Mouse (Mus musculus) central nervous system, embryonic 18 days (tissue): ENCODE data around the gene Galnt5. TPM values are rescaled to one million over a fixed set of nuclear protein-coding genes. Genes with fewer than 3 reads are reported as not detected.

Experiments
- polyA plus RNA-seq: library from polyadenylated mRNA; depleted of rRNA; stranded (reverse); fragments of >200 nt; gene quantifications from 2 replicates; pipeline ENCODE4 v1.2.3, GENCODE M21; 2012; rRNA removed

Gene Galnt5
- polyA plus RNA-seq: 0.13 TPM in 1 of 2 replicates, not detected in the other

DNA sequence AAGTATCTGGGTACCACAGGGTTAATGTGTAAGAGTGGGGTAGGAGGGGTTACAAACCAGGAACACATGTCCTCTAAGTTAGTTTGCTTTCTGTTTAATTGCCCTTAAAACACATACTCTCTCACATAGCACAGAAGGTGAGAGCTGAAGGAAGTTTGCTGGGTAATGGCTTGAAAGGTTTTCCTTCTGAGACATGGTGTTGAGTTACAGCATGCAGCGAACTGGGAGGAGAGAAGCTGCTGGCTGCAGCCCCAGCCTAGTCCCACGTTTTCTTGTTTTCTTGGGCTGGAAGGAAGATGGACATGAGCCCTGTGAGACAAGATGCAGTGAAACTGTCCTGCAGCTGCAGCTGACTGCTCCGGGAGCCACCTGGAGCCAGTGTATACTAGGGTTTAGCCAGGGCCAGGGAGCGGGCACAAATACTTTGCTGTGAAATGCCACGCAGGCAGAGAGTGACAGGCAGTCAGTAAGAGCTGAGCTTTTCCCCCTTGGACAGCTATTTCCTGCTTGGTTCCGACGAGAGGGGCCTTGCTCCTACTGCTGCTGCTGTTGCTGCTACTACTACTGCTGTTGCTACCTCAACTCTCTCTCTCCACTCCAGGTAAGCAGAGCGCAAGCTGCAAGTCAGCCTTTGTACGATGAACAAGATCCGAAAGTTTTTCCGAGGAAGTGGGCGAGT, at the start of gene Galnt5:
Gene Galnt5, plus strand, starts transcription at position 133 of the 679 bp plus-strand sequence.

DNA sequence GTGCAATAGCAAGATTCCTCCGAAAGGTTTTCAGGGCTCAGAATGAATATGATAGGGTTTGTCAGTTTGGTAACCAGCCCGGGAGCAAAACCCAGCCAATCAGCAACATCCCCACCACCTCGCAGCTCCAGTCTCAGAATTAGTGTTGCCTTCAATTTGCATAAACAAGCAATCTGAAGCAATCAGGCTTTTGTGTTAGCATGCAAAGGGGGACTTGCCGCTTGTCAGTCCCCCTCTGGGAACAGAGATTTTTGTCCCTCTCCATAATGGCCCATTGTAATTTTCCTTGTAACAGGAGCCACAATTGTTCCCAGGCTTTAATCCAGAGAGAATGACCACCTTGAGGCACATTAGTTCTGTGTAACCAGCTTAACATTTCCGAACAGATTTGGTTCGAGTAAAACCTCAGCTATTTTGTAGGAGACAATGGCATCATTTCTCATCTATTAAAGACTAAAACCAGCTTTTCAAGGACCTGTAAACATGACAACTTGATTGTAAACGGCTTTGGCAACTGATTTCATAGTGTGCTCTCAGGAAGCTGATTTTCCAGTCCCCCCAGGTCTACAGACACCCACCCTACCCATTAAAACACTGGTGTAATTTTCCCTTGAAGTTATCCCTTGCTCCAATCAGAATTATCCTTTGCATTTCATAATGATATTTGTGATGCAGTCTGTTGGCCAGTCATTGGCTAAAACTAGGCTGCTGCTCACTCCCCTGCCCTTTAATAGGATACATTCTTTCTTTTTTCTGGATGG, 55.3 kb downstream of the Galnt5 start, which contains the start of gene Ermn:
Gene Ermn, minus strand, starts transcription at position 44 of the 761 bp plus-strand sequence.

Other genes with a start within 250 kb of the Galnt5 start
- 0.56 and 0.91 TPM in 2 replicates for gene Ermn, start 55.0 kb downstream of the Galnt5 start, polyA plus RNA-seq
- gene Cytip, start 197.6 kb downstream of the Galnt5 start, polyA plus RNA-seq: 0.22 and 0.28 TPM in 2 replicates